Mouse (Mus musculus) spleen, postnatal 10 days (tissue): ENCODE results near the gene Tmem205.

ENCODE experiments used
- DNase-seq, 2 experiments: peaks; one replicate each; pipeline ENCODE4 v3.0.0; 2021 to 2022; ENCODE audit warnings: low spot score in 2 of 2

Tmem205 gene

GRCm38 (mm10) chr9:21944267-21944666 is 16.9 kb upstream of the Tmem205 start:
- DNase-seq: no peak

- no peak for DNase-seq
These were observed 16.3 kb upstream of the Tmem205 start for GRCm38 (mm10) chr9:21943638-21944037.

- DNase-seq: no peak
These were observed 15.7 kb upstream of the Tmem205 start for GRCm38 (mm10) chr9:21943046-21943445.

GRCm38 (mm10) chr9:21938234-21938855 is 11.0 kb upstream of the Tmem205 start:
- no peak for DNase-seq

GRCm38 (mm10) chr9:21937711-21938175 is 10.4 kb upstream of the Tmem205 start:
- DNase-seq: no peak

- peak; percentile 59 to 90 for DNase-seq
These were observed 9.6 kb upstream of the Tmem205 start, which contains the start of gene Plppr2 for GRCm38 (mm10) chr9:21936692-21937570. Gene Plppr2, plus strand, starts transcription at chr9:21937033.

- DNase-seq: no peak
These were observed 8.2 kb upstream of the Tmem205 start for GRCm38 (mm10) chr9:21935466-21936131.

- no peak for DNase-seq
These were observed 6.7 kb upstream of the Tmem205 start for GRCm38 (mm10) chr9:21934021-21934420.

- no peak for DNase-seq
These were observed 5.2 kb upstream of the Tmem205 start for GRCm38 (mm10) chr9:21932445-21933137.

GRCm38 (mm10) chr9:21932006-21932405 is 4.7 kb upstream of the Tmem205 start:
- DNase-seq: no peak

GRCm38 (mm10) chr9:21929208-21929607 is 1.9 kb upstream of the Tmem205 start:
- no peak for DNase-seq

GRCm38 (mm10) chr9:21926784-21927183 is 572 bp downstream of the Tmem205 start:
- DNase-seq: no peak

GRCm38 (mm10) chr9:21926155-21926554 is 1.2 kb downstream of the Tmem205 start:
- no peak for DNase-seq

GRCm38 (mm10) chr9:21925506-21925905 is 1.9 kb downstream of the Tmem205 start:
- DNase-seq: no peak

- no peak for DNase-seq
These were observed 2.3 kb downstream of the Tmem205 start for GRCm38 (mm10) chr9:21925034-21925433.

- peak; percentile 59 to 83 for DNase-seq
These were observed 3.3 kb downstream of the Tmem205 start for GRCm38 (mm10) chr9:21924099-21924493.

GRCm38 (mm10) chr9:21923490-21924098 is 3.8 kb downstream of the Tmem205 start:
- DNase-seq: no peak

- DNase-seq: no peak
These were observed 4.3 kb downstream of the Tmem205 start for GRCm38 (mm10) chr9:21923036-21923435.

GRCm38 (mm10) chr9:21918692-21919384 is 8.5 kb downstream of the Tmem205 start:
- no peak for DNase-seq

- peak; percentile 90 to 98 for DNase-seq
These were observed 9.2 kb downstream of the Tmem205 start, which contains the start of gene Rab3d for GRCm38 (mm10) chr9:21918035-21918592. Gene Rab3d, minus strand, starts transcription at chr9:21918192.
